Mouse (Mus musculus) heart, embryonic 14.5 days (tissue): ENCODE data around the gene Gm13287. TPM values are rescaled to one million over a fixed set of nuclear protein-coding genes. Genes with fewer than 3 reads are reported as not detected.

Source experiments
- polyA plus RNA-seq: library from polyadenylated mRNA; unstranded; fragments of >200 nt; fragmentation: Nextera tagmentation; extraction: Ambion mirVana; gene quantifications from 2 replicates; pipeline ENCODE4 v1.2.1, GENCODE M21; 2014

The Gm13287 gene
- polyA plus RNA-seq, 1 experiment from 2014 or later = not detected

Other genes with a start within 250 kb of the Gm13287 start
- gene Ifna15, start 245.0 kb upstream of the Gm13287 start, polyA plus RNA-seq = not detected in 2 replicates
- gene Ifna14, start 231.5 kb upstream of the Gm13287 start, polyA plus RNA-seq = not detected in 2 replicates
- gene Ifna9, start 210.9 kb upstream of the Gm13287 start, polyA plus RNA-seq = not detected in 2 replicates
- gene Ifna12, start 199.9 kb upstream of the Gm13287 start, polyA plus RNA-seq = not detected in 2 replicates
- gene C87499, start 168.8 kb upstream of the Gm13287 start, polyA plus RNA-seq = not detected in 2 replicates
- gene Ifna13, start 158.8 kb upstream of the Gm13287 start, polyA plus RNA-seq = not detected in 2 replicates
- not detected in 2 replicates for gene Ifna16, start 126.3 kb upstream of the Gm13287 start, polyA plus RNA-seq
- not detected in 2 replicates for gene Ifna2, start 119.3 kb upstream of the Gm13287 start, polyA plus RNA-seq
- gene Ifnab, start 111.9 kb upstream of the Gm13287 start, polyA plus RNA-seq = not detected in 2 replicates
- 1.6 and 1.7 TPM in 2 replicates for gene Gm26566, start 81.4 kb upstream of the Gm13287 start, polyA plus RNA-seq
- 105 and 108 TPM in 2 replicates for gene Klhl9, start 80.8 kb upstream of the Gm13287 start, polyA plus RNA-seq
- gene Gm13271, start 48.4 kb upstream of the Gm13287 start, polyA plus RNA-seq = not detected in 2 replicates
- 0.49 TPM in 1 of 2 replicates, not detected in the other for gene Gm13283, start 43.1 kb upstream of the Gm13287 start, polyA plus RNA-seq
- gene Gm13290, start 29.4 kb upstream of the Gm13287 start, polyA plus RNA-seq = not detected in 2 replicates
- not detected in 2 replicates for gene Gm13289, start 26.3 kb upstream of the Gm13287 start, polyA plus RNA-seq
- not detected in 2 replicates for gene Gm13272, start 23.4 kb upstream of the Gm13287 start, polyA plus RNA-seq
- not detected in 2 replicates for gene Ifnz, start 21.1 kb upstream of the Gm13287 start, polyA plus RNA-seq
- gene Gm13276, start 17.5 kb upstream of the Gm13287 start, polyA plus RNA-seq = not detected in 2 replicates
- not detected in 2 replicates for gene Gm13277, start 14.6 kb upstream of the Gm13287 start, polyA plus RNA-seq
- not detected in 2 replicates for gene Gm13278, start 11.7 kb upstream of the Gm13287 start, polyA plus RNA-seq
- not detected in 2 replicates for gene Gm13275, start 8.8 kb upstream of the Gm13287 start, polyA plus RNA-seq
- gene Gm13279, start 5.9 kb upstream of the Gm13287 start, polyA plus RNA-seq = not detected in 2 replicates
- gene Gm13285, start 3.6 kb upstream of the Gm13287 start, polyA plus RNA-seq = 0.66 and 0.80 TPM in 2 replicates
- 0.07 TPM in 1 of 2 replicates, not detected in the other for gene Gm13288, start 2.3 kb downstream of the Gm13287 start, polyA plus RNA-seq
- not detected in 2 replicates for gene Ifna7, start 13.0 kb downstream of the Gm13287 start, polyA plus RNA-seq
- gene Ifna11, start 16.7 kb downstream of the Gm13287 start, polyA plus RNA-seq = not detected in 2 replicates
- gene Ifna6, start 24.2 kb downstream of the Gm13287 start, polyA plus RNA-seq = not detected in 2 replicates
- gene Ifna5, start 32.3 kb downstream of the Gm13287 start, polyA plus RNA-seq = not detected in 2 replicates
- not detected in 2 replicates for gene Ifna4, start 38.6 kb downstream of the Gm13287 start, polyA plus RNA-seq
- not detected in 2 replicates for gene Ifna1, start 46.8 kb downstream of the Gm13287 start, polyA plus RNA-seq
- not detected in 2 replicates for gene Ifne, start 76.9 kb downstream of the Gm13287 start, polyA plus RNA-seq